Mouse (Mus musculus) left cerebral cortex, postnatal 14 days (tissue): ENCODE measurements around the gene Dusp13. TPM values are rescaled to one million over a fixed set of nuclear protein-coding genes. Genes with fewer than 3 reads are reported as not detected.

Experiments
- total RNA-seq, 2 experiments: library from RNA; stranded (reverse); gene quantifications; 2 replicates each; pipeline ENCODE4 v1.2.3; 2021

Dusp13 gene
- total RNA-seq, 2 experiments from 2014 or later, result 0.61 TPM; not detected in 1

Other genes starting within 250 kb of the Dusp13 start
- gene Dupd1, start 36.6 kb downstream of the Dusp13 start, total RNA-seq, result not detected
- gene Samd8, start 650 bp downstream of the Dusp13 start, total RNA-seq, result 10 to 100 TPM; 89.7 to 97.2 TPM
- gene Vdac2, start 74.1 kb upstream of the Dusp13 start, total RNA-seq, result 100 to 1,000 TPM; 208 to 230 TPM
- 10 to 100 TPM; 27.9 to 30.2 TPM for gene Comtd1, start 97.8 kb upstream of the Dusp13 start, total RNA-seq
- 1 to 10 TPM; 1.7 to 3.6 TPM for gene Zfp503, start 238.4 kb upstream of the Dusp13 start, total RNA-seq